Mouse (Mus musculus): Measurements from ENCODE around the gene Ube2e2.
"Not testable (repeated sequence)": the region's sequence is repeated elsewhere in the genome, so short reads cannot be mapped to it uniquely, and the experiment has no call there.

The Ube2e2 gene

DNA sequence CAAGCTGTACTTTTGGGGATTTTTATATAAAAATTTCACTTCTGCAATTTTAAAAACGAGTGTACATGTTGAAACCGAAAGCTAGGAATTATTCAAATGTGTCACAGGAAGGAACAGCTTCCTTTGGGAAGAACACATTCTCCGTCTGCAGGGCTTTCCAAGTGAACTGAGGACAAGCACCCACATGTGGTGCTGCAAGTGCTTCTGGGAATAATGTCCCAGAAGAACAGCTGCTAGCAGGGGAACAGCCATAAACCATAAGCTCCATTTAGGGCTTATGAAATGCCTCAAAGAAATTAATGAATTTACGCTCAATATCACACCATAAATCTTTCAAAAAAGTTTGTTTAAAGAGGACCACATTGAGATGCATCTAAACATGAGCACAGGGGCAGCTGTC, 162.9 kb downstream of the Ube2e2 start:
- peak; percentile 36 for DNase-seq (ENCODE audit: low spot score)

GRCm38 (mm10) chr14:18720601-18721591, 173.2 kb downstream of the Ube2e2 start:
- DNase-seq (ENCODE audit: low spot score) = no peak

DNA sequence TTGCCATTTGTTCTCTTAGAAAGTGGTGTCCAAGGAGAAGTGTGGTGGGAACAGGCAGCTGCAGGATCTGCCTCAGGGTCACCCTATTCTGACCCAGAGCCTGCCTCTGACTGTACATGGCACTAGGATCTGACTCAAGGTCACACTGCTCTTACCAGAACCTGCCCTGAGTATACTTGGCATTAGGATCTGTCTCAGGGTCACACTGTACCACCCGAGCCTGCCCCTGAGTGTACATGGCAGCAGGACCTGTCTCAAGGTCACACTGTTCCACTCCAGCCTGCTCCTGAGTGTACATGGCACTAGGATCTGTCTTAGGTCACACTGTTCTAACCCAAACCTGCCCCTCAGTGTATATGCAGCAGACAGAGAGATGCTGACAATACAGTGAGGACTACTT, 177.1 kb downstream of the Ube2e2 start:
- DNase-seq (ENCODE audit: low spot score) = no peak

GRCm38 (mm10) chr14:18715529-18715928, 178.5 kb downstream of the Ube2e2 start:
- DNase-seq (ENCODE audit: low spot score) = no peak

- DNase-seq (ENCODE audit: low spot score) = no peak
These were observed 196.3 kb downstream of the Ube2e2 start for GRCm38 (mm10) chr14:18697662-18698225.

DNA sequence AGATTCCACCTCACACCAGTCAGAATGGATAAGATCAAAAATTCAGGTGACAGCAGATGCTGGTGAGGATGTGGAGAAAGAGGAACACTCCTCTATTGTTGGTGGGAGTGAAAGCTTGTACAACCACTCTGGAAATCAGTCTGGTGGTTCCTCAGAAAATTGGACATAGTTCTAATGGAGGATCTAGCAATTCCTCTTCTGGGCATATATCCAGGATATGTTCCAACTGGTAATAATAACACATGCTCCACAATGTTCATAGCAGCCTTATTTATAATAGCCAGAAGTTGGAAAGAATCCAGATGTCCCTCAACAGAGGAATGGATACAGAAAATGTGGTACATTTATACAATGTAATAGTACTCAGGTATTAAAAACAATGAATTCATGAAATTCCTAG, 197.6 kb downstream of the Ube2e2 start:
- DNase-seq (ENCODE audit: low spot score) = not testable (repeated sequence)

DNA sequence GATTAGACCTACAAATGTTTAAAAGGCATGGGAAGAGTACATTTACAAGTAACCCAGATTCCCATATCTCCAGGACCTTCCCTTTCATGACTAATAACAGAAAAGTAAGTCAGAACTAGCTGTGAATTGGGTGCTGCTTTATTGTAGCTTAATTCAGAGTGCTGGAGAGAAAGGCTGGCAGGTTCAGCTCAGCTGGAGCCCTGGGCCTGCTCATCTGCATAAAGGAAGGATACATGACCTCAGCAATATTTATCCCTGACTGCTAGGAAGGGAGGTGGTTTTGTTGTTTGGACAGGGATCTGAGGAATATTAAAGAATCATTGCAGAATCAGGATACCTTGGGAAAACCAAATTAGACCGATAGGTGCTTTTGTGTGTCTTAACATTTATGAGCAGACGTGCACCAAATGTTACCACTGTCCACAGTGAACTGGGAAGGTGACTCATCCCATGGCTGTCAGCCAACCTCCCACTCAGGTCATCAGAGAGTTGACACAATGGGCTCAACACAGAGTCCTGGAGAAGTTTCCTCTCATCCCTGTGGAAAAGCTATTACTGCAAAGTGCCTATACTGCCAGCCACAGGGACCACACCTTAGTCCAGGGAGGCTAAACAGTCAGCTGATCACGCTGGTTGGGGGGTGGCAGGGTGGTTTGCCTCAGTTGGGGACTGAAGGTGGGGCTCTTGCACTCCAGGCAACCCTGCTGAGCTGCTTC, 215.8 kb downstream of the Ube2e2 start:
- no peak for DNase-seq (ENCODE audit: low spot score)

DNA sequence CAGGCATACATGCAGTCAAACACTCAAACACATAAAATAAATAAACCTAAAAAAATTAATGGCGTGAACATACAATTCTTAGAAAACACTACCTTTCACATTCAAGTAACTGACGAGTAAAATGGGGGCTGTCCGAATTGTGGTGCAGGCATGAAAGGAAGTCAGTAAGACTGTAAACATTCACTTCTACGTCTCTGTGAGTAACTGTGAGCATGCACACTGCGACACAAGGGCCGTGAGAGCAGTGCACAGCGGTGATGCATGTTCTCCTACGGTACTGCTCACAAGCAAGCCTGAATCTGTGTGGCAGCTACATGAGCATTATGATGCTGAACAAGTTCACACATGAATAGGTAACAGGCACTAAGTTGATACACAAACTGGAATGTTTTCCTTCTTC, 223.4 kb downstream of the Ube2e2 start:
- DNase-seq (ENCODE audit: low spot score) = no peak

DNA sequence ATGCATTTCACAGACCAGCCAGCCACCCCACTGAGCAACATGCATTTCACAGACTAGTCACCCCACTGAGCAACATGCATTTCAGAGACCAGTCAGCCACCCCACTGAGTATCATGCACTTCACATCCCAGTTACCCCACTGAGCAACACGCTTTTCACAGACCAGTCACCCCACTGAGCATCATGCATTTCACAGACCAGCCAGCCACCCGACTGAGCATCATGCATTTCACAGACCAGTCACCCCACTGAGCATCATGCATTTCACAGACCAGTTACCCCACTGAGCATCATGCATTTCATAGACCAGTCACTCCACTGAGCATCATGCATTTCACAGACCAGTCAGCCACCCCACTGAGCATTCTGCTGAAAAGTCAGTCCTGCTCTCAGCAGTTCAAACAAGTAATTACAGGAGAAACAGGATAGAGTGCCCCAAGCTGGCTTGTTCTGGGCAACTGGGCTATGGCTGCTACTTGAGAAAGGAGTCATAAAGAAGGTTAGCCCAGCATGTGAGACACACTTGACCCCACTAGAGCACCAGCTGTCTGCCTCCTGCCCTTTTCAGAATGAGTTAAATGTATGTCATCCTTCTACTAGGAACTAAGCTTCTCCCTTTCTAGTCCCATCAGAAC, 224.6 kb downstream of the Ube2e2 start:
- no peak for DNase-seq (ENCODE audit: low spot score)

- not testable (repeated sequence) for DNase-seq (ENCODE audit: low spot score)
These were observed 225.8 kb downstream of the Ube2e2 start for GRCm38 (mm10) chr14:18668309-18668708.

DNA sequence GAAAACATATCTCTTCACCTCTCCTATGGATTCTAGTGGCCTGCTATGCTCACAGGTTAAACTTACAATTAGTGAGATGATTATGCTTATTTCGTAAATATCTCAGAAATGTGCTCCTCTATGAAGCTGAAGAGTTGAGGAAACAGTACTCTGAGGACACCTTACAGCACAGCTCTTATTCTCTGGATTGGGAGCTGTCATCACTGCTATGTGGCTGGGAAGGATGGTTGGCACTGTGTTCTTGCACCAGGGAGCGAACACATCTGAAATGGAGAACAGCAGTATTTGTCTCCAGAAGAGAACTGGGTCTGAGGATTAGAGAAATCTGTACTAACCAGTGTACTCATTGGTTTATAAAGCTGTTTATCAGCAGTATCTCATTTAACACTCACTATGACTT, 226.3 kb downstream of the Ube2e2 start:
- no peak for DNase-seq (ENCODE audit: low spot score)

- DNase-seq (ENCODE audit: low spot score) = no peak
These were observed 227.8 kb downstream of the Ube2e2 start for GRCm38 (mm10) chr14:18666251-18666650.

- DNase-seq (ENCODE audit: low spot score) = no peak
These were observed 228.6 kb downstream of the Ube2e2 start for GRCm38 (mm10) chr14:18665267-18666024.

- DNase-seq (ENCODE audit: low spot score) = no peak
These were observed 230.4 kb downstream of the Ube2e2 start for GRCm38 (mm10) chr14:18663666-18664065.

- no peak for DNase-seq (ENCODE audit: low spot score)
These were observed 236.0 kb downstream of the Ube2e2 start for GRCm38 (mm10) chr14:18657777-18658753.

GRCm38 (mm10) chr14:18649123-18649675, 244.9 kb downstream of the Ube2e2 start:
- no peak for DNase-seq (ENCODE audit: low spot score)

DNA sequence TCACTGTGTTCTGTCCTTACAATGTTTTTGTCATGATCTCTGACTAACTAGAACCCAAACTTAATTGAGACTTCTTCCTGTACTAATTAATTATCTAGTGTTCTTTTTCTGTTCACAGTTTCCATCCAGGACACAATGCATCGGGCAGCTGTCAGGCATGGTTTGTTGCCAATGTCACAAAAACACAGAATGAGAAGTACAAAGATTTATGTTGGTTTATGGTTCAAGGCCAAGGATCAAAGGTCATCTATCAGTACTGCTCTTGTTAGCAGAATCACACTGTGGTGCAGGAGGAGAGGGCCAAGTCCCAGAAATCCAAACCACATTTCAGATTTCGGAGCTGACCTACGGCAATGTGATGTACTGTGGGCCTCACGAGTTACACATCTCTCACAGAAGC, 252.4 kb downstream of the Ube2e2 start:
- DNase-seq (ENCODE audit: low spot score) = no peak

DNA sequence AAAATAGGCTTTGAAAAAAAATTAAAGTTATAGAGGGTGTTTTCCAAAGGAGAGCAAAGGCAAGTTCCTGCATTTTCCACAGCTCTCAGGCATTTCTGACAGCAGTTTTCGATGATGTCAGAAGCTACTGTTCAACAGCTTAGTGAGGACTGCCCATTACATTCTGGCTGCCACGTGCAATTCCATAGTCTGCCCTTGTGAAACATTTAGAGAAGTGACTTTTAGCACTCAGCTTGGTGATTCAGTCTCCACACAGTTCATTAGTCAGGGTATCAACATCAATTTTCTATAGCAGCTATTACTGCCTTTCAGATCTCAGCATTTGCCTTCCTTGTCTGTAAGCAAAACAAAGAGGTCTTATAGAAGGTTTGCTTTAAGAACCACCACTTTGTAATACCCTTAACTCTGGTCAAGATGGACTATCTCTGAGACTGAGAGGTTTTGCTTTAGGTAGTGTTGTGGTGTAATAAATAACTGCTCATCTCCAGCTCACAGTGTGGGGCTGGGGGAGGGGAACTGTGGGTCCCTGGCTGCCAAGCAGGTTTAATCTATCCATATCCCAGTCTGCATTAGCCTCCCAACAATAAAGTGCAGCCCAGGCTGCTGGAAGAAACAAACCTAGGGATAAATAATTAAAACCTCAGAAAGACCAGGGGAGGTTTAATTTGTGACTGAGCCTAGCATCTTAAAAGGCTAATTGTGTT, 255.2 kb downstream of the Ube2e2 start:
- DNase-seq (ENCODE audit: low spot score) = no peak

DNA sequence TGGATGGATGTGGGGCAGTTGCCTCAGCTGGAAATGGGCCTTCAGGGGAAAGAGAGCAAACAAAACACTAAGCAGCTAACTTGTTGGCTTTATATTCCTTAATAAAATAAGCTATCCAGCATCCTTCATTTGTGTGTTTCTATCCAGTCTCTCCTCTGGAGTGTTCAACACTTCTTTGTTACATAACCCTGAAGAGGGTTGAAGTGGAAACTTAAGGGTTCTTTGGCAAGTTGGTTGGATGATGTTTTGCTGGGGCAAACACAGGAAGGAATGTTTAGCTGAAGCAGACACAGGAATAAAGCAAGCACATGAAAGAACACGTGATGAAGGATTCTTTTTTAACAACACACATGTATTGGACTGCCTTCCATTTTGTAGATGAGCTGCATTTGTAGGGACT, 256.3 kb downstream of the Ube2e2 start:
- DNase-seq (ENCODE audit: low spot score) = no peak
